Mouse (Mus musculus): ENCODE results near the gene Mon2.
"Not testable (repeated sequence)": the region's sequence is repeated elsewhere in the genome, so short reads cannot be mapped to it uniquely, and the experiment has no call there.

The Mon2 gene

DNA sequence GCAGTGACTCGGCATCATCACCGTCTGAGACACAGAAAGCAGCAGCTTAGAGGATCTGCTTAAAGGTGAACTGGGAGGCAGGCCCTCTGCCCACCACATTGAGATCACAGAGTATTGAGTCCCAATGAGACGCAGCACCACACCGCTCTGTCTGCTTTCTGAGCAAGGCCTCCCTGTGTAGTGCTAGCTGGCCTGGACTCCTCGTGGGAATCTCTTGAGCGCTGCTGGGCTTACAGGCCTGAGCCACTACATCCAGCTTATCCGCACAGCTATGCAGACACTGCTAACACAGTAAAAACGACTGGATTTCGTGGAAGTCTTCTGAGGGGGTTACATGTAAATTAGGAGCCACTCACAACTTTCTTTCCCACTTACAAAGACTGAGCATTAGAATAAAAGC lies 84.7 kb downstream of the Mon2 start:
- DNase-seq (ENCODE audit: low spot score), result no peak

GRCm38 (mm10) chr10:122991053-122991452 lies 85.3 kb downstream of the Mon2 start:
- DNase-seq (ENCODE audit: low spot score), result no peak

GRCm38 (mm10) chr10:122990606-122991005 lies 85.7 kb downstream of the Mon2 start:
- DNase-seq (ENCODE audit: low spot score), result no peak

GRCm38 (mm10) chr10:122989916-122990315 lies 86.4 kb downstream of the Mon2 start:
- DNase-seq (ENCODE audit: low spot score), result no peak

- DNase-seq (ENCODE audit: low spot score), result peak; percentile 72
Measured at GRCm38 (mm10) chr10:122988372-122988771, 87.9 kb downstream of the Mon2 start.

GRCm38 (mm10) chr10:122987671-122988128 lies 88.6 kb downstream of the Mon2 start:
- peak; percentile 88 for DNase-seq (ENCODE audit: low spot score)

DNA sequence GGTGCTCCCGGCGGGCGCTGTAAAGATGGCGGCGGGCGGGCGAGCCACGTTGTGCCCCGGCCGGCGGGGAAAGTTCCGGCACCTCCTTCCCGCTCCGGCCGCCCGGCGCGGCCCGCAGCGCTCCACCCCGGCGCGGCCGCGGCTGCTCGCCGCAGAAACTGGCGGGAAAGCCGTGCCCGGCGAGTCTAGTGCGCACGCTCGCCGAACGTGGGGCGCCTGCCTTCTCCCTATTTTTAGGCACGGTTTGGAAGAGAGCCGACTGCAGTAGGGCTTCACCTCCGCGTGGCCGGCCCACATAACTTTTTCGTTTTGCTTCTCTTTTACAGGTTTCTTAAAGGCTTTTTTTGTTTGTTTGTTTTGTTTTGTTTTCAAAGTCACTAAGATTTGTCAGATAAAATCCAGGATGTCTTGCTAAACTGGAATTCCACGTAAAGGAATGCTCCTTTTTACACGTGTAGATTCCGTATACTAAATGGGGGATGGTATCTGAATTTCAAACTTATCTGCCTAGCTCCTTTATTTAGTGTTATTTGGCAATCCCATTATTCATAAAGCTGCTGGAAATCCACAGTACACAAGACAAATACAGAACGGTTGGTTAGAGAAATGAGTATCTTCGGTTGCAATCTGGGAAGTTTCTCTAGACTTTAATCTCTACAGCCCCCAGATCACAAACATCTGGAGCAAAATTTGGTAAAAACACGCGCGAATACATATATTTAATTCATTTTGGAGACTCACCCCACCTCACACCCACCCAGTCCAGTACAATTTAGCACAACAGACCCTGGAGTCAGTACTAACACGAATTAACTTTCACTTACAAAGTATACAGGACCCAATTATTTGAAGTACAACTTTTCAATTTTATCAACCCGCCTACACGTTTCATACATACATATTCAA lies 89.7 kb downstream of the Mon2 start:
- peak; percentile 85 for DNase-seq (ENCODE audit: low spot score)

GRCm38 (mm10) chr10:122985515-122986319 lies 90.6 kb downstream of the Mon2 start:
- DNase-seq (ENCODE audit: low spot score), result peak; percentile 95

DNA sequence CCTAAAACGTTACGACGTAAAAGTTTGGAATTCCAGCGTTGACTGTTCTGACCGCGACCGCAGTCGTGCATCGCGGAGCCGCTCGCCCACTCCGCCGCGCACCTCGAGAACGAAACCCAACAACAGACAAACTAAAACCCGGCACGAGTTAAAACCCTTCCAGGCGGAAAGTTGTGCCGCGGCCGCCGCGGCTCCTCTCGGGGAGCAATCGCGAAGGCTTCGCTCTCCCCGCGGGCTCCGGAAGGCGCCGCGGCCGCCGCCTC lies 91.1 kb downstream of the Mon2 start:
- DNase-seq (ENCODE audit: low spot score), result peak; percentile 81

DNA sequence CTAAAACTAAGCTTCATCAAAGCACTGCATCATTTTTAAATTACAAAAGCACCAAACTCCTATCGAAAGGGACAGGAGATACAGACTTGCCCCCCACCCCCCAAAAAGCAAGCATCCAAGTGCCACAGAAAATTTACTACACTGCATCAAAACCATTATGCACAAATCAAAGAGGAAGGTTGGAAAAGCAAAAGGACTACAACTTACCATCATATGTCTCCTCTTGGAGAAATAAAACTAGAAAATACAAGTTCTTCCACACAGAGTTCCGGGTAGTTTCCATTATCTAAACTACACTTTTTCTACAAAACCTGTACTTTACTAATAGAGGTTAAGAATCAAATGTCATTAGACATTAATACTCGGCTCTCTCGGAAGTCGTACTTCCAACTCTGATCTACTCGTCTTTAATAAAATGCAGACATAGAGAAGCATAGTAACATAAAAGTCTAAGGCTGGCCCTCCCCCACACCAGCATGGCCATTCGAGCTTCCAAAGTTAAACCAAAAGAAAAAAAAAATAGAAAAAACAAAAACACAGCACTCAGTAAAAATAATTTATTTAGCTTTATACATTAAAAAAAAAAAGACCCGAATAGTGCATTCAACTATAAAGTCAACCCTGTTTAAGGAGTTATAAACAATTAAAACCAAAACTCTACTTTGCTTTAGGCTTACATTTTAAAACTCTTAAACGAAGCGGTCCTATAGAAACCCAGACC lies 91.6 kb downstream of the Mon2 start:
- no peak for DNase-seq (ENCODE audit: low spot score)

DNA sequence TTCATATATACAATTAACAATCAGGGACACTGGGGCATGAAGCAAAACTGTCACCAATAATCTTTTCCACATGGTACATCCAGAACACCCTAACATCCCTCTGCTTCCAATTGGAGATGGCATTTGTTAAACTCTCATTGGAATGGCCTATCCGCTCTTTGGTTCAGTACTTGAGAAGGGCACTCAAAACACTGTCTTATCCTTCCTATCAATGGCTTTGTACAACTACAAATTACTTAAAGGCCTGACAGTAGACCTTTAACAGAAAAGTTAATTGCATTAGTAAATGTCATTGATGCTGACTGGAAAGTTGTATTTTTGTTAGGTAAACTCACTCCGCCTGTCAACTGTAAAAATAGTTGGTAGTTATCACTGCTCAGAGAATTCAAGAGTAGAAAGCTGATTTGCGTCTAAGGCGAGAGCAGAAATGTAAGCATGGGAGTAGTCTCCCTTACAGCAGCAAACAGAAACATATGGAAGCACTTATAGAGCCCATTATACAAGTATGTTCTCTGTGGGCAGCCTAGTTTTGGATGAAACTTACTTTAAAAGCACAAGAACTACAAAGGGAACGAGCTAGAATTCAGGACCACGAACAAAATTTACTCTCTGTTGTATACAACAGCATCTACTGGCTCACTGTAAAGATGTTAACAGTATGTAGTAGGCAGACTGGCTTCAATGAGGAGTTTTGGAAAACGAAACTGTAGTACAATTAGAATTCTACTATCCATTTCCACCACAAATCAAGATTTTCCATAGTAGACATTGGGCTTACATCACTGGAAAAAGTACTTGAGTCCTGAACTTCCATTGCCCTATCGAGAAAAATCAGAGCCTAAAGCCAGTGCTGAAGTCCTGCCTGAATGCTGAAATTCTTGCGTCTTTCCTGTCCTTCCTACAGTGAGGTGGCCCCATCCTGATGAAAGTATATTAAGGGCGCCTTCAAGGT lies 92.5 kb downstream of the Mon2 start:
- DNase-seq (ENCODE audit: low spot score), result peak; percentile 37

- DNase-seq (ENCODE audit: low spot score), result peak; percentile 47
Measured at GRCm38 (mm10) chr10:122982909-122983578, 93.3 kb downstream of the Mon2 start.

DNA sequence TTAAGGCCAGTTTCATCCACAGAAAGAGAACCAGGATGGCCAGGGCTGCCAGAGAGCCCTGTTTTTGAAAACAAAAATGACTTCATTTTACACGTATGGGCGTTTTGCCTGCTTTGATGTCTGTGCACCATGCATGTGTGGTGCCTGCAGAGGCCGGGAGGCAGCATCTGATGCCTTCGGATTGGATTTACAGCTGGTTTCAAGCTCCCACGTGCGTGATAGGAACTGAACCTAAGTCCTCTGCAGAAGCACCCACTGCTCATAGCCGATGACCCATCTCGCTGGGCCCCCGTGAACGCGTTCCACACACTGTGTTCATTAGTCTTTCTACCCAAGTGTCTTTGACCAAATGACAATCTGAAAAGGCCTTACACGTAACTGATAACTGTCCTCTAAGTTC lies 96.2 kb downstream of the Mon2 start:
- no peak for DNase-seq (ENCODE audit: low spot score)

GRCm38 (mm10) chr10:122979356-122979755 lies 96.9 kb downstream of the Mon2 start:
- DNase-seq (ENCODE audit: low spot score), result no peak

DNA sequence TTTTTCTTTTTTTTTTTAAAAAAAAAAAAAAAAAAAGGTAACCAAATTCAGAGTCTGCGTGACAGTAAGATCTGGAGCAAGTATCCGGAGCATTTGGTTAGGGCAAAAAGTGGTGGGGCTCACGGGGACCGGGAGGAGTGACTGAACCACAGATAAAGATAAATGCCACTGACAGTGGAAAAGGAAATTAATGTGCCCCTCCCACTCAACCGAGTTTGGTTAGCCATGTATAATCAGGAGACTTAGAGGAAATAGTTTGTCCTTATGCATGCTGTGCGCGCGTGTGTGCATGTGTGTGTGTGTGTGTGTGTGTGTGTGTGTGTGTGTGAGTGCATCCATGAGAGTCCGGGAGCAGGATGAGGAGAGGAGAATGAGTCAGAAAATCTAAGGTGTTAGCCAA lies 100.3 kb downstream of the Mon2 start:
- no peak for DNase-seq (ENCODE audit: low spot score)

- DNase-seq (ENCODE audit: low spot score), result no peak
Measured at GRCm38 (mm10) chr10:122973241-122973640, 103.1 kb downstream of the Mon2 start.

- DNase-seq (ENCODE audit: low spot score), result no peak
Measured at GRCm38 (mm10) chr10:122970188-122970587, 106.1 kb downstream of the Mon2 start.

DNA sequence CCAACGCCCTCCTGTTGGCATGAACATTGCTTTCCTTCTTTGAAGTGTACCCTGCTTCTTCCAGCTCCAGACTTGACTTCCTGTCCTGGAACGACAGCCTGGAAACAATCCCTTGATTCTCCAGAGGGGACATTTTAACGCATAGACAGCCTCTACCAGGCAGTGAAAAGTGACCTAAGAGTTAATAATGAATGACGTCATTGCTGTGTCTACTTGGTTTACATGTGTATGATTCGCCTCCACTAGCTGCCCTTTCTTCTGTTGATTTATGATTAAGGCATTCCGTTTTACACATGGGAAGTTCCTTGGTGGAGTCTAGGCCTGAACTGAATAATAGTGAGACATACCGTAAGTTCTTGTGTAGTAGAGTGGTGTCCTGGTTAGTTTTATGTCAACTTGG lies 109.9 kb downstream of the Mon2 start:
- no peak for DNase-seq (ENCODE audit: low spot score)

GRCm38 (mm10) chr10:122965650-122966049 lies 110.7 kb downstream of the Mon2 start:
- not testable (repeated sequence) for DNase-seq (ENCODE audit: low spot score)

DNA sequence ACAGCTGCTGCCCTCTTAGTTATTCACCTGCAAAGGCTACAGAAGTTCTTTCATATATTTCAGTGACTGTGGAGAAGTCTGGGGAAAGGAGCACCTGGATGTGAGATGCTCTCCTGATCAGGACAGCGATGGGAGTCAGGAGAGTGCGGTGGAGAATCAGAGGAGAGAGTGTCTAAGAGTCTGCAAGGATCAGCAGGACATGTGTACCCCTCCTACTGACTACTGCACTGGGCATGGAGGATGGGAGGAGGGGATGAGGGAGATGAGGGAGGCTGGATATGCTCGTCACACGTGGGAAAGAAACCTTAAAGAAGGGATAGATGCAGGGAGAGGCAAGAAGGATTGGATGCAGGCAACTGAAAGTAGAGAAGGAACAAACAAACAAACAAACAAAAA lies 112.1 kb downstream of the Mon2 start:
- DNase-seq (ENCODE audit: low spot score), result peak; percentile 56

Measured in MN1 (cell line).